ENCODE assay signal across 8 mouse cellular contexts in the genomic region with DNA sequence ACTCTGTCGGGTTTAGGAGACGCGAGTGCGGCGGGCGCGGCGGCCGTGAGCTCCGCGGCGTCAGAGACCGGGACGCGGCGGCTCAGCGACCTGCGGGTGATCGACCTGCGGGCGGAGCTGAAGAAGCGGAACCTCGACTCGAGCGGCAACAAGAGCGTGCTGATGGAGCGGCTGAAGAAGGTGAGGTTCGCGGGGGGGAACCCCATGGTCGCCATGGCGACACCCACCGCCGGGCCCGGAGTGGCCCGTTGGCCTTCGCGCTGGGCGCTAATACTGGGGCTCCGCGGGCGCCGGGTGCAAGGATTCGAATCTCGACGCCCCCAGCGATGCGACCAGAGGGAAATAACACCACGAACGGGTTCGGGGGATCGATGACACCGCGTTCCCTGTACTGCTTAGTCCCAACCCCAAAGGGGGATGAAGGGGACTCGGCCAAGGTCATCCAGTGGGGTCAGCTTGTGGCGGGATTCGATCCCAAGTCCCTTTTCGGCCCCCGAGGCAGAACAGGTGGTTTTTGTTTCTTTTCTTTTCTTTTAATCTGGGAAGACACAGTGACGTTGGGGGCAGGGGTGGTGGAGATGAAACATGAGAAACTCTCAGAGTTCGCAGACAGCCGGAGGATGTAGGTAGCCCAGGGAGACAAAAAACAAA. TPM values are rescaled to one million over a fixed set of nuclear protein-coding genes. Genes with fewer than 3 reads are reported as not detected.
DNase-seq lines count a peak whose midpoint lies in the region; ATAC-seq lines count a peak whose summit lies in the region.

No protein-coding gene starts in this region.

- no peaks in the 10 kb centered on the region for H3K9me3 ChIP-seq in heart, embryonic 12.5 days (replicated peaks)

- peak overlapping the region; percentile 97 for H3K27ac ChIP-seq in heart, embryonic 12.5 days (ENCODE audit: poor library complexity, severe bottlenecking)

- peak overlapping the region; percentile 90 for H3K9ac ChIP-seq in heart, embryonic 12.5 days

- peak overlapping the region; percentile 84 for H3K4me2 ChIP-seq in heart, embryonic 12.5 days

- WGBS in heart, embryonic 12.5 days = under 1% methylated on average over 61 of the region's 61 CpGs

- H3K4me1 ChIP-seq in heart, embryonic 12.5 days (replicated peaks) = peaks cover 53% of the 10 kb centered on the region

- no peaks in the 10 kb centered on the region for H3K27me3 ChIP-seq in heart, embryonic 12.5 days (replicated peaks)

- ATAC-seq in heart, embryonic 12.5 days (ENCODE audit: insufficient number of reproducible peaks, low FRiP score) = 0 out of 2 replicates have a peak, but pooled peaks have one; percentile 24

- H3K4me3 ChIP-seq in heart, embryonic 12.5 days = peak overlapping the region; percentile 88

- peaks cover 66% of the 10 kb centered on the region for H3K36me3 ChIP-seq in heart, embryonic 12.5 days

- peak; percentile 75 to 77 for DNase-seq in B cell, adult 2 months
- peak; percentile 36 for DNase-seq in ES-CJ7 (ENCODE audit: low read depth, low spot score)
- DNase-seq in embryo, embryonic 11.5 days (ENCODE audit: low read depth, low spot score) = peak; percentile 14
- DNase-seq in kidney, postnatal 36 days = peak; percentile 34 to 71
- peak; percentile 43 for DNase-seq in mesoderm, embryonic 11.5 days (ENCODE audit: low read depth, low spot score)
- peak; percentile 30 for DNase-seq in spleen, adult 12 weeks (ENCODE audit: low spot score)
- no peak for DNase-seq in Muller cell, postnatal 12 days (ENCODE audit: inconsistent ontology term)

RNA-seq across cellular contexts. Expression of gene Safb, which starts 0.7 kb away (rescaled TPM):
- 93.1 and 101 TPM in 2 replicates for polyA plus RNA-seq in heart, embryonic 12.5 days (2016; fragmentation: Nextera tagmentation; extraction: Ambion mirVana)

RNA-seq across cellular contexts. Expression of gene Safb2, which starts 0.9 kb away (rescaled TPM):
- polyA plus RNA-seq in heart, embryonic 12.5 days (2016; fragmentation: Nextera tagmentation; extraction: Ambion mirVana) = 61.1 and 61.2 TPM in 2 replicates

RNA-seq across cellular contexts. Expression of gene 2410015M20Rik, which starts 24.3 kb away (rescaled TPM):
- 253 and 282 TPM in 2 replicates for polyA plus RNA-seq in heart, embryonic 12.5 days (2016; fragmentation: Nextera tagmentation; extraction: Ambion mirVana)

RNA-seq across cellular contexts. Expression of gene Rpl36, which starts 27.9 kb away (rescaled TPM):
- polyA plus RNA-seq in heart, embryonic 12.5 days (2016; fragmentation: Nextera tagmentation; extraction: Ambion mirVana) = 1,231 and 1,273 TPM in 2 replicates

RNA-seq across cellular contexts. Expression of gene Gm20219, which starts 31.1 kb away (rescaled TPM):
- polyA plus RNA-seq in heart, embryonic 12.5 days (2016; fragmentation: Nextera tagmentation; extraction: Ambion mirVana) = 0.35 and 0.40 TPM in 2 replicates
